Mouse (Mus musculus) urinary bladder, adult 18-20 months (tissue): ENCODE data around the gene Unc5b.
"Not testable (repeated sequence)": the region's sequence is repeated elsewhere in the genome, so short reads cannot be mapped to it uniquely, and the experiment has no call there.

ENCODE experiments used
- DNase-seq, 2 experiments: peaks; one replicate each; pipeline ENCODE4 v3.0.0; 2022; ENCODE audit warnings: low spot score in 2 of 2, mixed read lengths in 2 of 2

The Unc5b gene

DNA sequence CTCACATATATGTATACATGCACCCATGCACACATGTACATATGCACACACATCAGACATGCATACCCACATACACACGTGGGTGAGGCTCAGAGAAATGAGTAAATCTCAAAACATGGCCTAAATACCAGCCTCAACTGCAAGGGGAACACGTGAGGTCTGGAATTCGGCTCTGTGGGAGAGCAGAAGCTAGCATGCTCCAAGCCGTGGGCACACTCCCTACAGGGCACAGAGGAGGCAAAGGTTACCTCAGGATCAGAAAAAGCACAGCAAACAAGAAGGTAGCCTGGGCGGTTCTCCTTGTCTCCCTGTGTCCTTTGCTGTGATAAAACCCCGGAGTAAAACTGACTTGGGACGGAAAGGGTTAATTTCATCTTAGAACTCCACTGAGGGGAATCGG, 77.4 kb downstream of the Unc5b start:
- no peak for DNase-seq

- DNase-seq = no peak
Observed at GRCm38 (mm10) chr10:60753261-60753660, 78.1 kb downstream of the Unc5b start.

DNA sequence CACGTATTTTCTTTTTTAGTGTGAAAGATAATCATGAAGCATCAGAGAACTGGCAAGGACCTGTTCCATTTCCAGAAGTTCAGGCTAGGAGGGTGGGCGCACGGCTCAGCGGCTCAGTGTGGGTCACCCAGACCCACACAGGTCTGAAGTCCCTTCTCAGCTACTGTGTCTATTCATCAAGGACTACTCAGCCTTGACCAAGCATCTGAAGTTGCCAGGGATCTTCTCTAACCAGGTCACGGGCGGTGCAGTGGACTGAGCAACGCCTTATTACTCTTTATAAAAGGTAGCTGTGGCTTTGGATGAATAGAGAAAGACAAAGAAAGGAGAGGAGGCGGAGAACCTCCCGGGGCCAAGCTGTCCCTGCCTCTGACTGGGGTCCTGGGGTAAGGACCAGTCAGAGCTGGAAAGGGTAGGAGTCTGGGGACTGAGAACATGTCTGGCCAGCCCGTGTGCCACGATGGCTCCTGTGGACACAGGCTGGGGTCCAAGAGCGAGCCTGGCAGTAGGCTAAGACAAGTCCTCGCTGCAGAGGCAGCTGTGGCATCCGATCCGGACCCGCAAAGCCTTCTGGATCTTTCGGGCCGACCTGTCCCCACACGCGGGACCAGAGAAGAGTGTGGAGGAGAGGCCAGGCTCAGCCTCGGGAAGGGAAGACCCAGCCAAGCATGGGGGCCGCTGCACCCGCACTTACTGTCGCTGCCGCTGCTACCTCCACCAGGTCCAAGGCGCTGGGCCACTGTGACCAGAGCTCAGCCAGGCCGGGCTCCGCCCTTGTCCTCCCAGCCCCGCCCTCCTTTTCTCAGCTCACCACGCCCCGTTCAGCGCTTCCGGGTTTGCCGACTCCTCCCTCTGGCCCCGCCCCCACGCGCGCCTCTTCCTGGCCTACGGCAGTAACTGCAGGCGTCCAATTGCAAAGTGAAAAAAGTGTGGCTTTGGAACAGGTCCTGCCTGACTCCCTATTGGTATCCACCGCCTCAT, 79.1 kb downstream of the Unc5b start, which contains the start of gene Slc29a3:
Gene Slc29a3 (minus strand): TSS at position 755 of the 981 bp plus-strand sequence.
- DNase-seq = peak; percentile 96 to 97

DNA sequence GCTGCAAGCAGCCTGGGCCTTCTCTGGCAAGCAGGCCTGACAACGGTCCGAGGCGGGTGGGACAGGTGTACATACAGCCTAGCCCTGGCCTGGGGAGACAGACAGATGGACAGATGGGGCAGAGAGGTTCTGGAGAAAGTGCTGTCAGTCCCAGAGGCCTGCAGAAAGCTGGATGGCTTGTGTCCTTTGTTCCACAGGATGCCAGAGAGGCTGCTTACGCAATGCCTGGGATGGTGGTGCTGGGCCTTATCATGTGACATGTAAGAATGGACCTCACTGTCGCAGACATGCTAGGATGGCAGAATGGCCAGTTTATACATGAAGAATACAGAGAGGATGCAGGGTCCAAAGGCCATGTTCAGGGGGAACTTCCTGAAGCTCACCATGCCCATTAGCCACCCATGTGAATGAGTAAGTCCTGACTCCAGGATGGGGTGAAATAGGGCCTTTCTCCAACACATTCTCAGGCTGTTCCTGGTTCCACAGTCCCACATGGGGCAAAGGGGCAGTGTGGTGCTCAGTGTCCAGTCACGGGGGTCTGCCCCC, 83.6 kb downstream of the Unc5b start:
- DNase-seq = no peak

DNA sequence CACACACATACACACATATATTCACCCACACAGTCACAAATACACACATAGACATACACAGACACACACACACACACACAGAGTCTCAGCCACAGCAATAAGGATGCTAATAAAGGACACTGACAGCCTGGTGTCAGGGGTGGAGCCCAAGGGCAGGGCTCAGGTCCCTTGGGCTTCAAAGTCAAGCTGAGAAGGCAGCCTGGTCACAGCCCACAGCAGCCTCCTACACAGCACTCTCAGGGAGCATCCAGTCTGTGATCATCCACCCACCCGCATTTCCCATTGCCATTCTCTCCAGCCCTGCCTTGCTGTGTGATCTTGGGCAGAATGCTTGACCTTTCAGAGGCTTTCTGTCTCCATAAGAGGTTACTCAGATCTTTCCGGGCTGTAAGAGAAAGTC, 84.9 kb downstream of the Unc5b start:
- DNase-seq = no peak

- DNase-seq = no peak
Observed at GRCm38 (mm10) chr10:60744543-60745290, 86.7 kb downstream of the Unc5b start.

DNA sequence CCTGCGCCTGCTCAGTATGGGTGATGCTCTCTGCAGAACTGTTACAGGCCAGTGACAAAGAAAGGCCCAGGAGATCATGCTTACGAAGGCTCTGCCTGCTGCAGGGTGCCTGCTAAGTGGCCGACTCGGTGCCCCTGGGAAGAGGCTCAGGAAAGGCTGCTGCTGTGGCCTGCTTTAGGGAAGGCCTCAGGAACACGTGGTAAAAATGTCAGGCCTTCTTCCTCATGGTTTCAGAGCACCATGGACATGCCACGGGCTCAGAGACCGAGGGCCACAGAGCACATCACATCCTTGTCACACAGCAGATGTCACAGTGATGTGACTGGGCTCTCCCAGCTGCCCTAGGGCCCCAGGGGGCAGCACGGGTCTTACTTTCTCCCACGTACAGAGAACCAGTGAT, 87.7 kb downstream of the Unc5b start:
- no peak for DNase-seq

DNA sequence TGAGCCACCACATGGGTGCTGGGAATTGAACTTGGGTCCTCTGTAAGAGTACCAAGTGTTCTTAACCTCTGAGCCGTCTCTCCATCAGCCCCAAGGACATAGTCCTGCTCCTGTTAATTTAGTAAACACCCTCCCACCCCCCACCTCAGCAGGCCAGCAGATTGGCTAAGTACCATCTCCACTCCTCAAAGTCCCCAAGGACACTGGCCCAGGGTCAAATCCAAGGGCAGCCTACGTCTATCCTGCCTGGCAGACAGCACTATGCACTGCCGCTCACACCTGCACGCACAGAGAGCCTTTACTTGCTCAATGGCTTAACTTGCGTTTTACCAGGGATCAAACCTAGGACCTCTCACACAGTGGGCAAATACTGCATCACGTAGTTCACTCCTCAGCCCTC, 88.4 kb downstream of the Unc5b start:
- no peak for DNase-seq

DNA sequence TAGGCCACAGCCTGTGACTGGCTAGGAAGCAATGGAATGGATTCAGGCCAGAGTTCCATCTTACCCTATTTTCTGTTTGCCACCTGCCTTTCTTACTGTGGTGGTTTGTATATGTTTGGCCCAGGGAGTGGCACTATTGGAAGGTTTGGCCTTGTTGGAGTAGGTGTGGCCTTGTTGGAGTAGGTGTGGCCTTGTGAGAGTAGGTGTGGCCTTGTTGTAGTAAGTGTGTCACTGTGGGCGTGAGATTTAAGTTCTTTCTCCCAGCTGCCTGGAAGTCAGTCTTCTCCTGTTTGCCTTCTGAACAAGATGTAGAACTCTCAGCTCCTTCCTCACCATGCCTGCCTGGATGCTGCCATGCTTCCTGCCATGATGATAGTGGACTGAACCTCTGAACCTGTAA, 89.1 kb downstream of the Unc5b start:
- DNase-seq = not testable (repeated sequence)

GRCm38 (mm10) chr10:60741435-60741834, 89.9 kb downstream of the Unc5b start:
- DNase-seq = no peak

- DNase-seq = no peak
Observed at GRCm38 (mm10) chr10:60739619-60740363, 91.6 kb downstream of the Unc5b start.

GRCm38 (mm10) chr10:60737886-60738640, 93.3 kb downstream of the Unc5b start:
- no peak for DNase-seq

DNA sequence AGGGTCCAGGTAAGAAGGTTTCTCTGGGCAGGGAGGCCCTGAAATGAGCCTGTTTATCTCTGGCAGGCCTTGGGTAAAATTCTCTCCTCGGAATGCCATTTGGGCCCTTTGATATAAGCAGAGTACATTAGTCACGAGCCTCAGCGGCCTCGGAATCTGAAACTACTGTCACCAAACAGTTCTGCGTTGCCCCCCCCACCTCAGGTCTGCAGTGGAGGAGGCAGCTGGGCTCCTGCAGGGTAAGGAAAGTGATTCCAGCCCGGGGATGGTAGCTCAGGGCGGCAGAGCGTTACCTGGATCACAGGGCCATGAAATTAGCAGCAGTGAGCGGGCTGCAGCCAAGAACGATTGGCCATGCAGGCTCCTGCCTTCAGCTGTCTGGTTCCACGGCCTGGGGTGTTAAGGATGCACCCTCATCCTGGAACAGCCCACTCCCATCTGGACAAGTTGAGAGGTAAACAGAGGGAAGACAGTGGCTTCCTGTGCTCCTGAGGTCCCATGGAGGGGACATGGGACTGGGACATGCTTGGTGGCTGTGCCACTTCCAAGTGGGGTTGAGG, 94.1 kb downstream of the Unc5b start:
- DNase-seq = no peak

DNA sequence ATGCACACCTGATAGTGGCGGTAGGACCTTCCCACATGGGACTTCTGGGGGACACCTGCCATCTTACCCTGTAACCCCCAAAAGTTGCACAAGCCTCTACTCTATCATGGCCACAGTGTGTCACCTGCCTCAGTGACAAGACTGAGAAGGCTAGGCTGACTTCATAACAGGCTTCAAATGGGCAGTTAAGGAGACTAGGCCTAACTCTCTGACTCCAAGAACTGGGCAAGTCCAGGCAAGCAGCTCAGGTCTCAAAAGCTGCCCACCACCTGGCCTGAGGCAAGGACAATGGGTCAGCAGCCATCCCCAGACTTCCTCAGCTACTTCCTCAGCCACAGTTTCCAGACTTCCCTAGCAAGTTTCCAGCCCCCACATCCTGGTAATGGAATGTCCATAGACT, 95.6 kb downstream of the Unc5b start:
- no peak for DNase-seq

DNA sequence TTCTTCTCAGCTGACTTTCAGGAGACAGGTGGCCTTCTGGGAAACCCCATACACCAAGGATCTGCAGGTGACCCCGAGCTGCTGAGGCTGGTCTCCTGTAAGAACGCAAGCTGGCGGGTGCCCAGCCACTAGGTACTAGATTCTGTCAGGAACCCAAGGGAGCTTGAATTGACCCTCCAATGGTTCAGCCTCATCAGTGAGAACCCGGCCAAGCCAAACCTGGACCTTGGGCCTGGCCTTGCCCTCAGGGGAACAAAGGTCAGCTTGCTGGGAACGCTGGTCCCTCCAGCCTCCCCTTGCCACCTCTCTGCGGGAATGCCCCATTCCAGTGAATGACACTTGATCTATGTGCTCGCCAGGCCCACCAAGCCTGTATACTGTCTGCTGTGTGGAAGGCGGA, 97.9 kb downstream of the Unc5b start:
- no peak for DNase-seq

DNA sequence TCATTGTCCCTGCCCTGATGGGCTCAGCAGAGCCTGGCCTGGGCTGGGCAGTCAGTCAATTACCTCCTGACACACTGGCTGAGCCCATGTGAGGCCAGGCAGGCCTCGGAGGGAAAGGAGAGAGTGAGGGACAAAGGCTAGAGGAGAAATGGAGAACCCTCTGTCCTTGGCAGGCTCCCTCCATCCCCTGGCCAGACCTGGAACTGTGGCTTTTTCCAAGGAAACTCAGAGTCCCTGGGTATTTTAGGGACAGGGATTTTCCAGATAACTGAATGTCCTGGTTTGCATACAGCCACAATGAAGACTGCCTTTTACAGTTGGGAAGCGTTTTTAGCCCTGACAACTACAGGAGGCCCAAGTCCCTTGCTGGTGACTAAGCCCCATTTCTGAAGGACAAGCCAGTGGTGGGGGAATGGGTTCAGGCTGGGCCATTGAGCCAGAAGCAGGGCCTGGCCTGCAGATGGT, 99.0 kb downstream of the Unc5b start:
- DNase-seq = no peak

GRCm38 (mm10) chr10:60731742-60732141, 99.6 kb downstream of the Unc5b start:
- DNase-seq = no peak

GRCm38 (mm10) chr10:60727301-60727700, 104.1 kb downstream of the Unc5b start:
- DNase-seq = no peak

- DNase-seq = no peak
Observed at GRCm38 (mm10) chr10:60726896-60727295, 104.5 kb downstream of the Unc5b start.

- DNase-seq = no peak
Observed at GRCm38 (mm10) chr10:60724496-60724895, 106.9 kb downstream of the Unc5b start.
